In the genomic region with DNA sequence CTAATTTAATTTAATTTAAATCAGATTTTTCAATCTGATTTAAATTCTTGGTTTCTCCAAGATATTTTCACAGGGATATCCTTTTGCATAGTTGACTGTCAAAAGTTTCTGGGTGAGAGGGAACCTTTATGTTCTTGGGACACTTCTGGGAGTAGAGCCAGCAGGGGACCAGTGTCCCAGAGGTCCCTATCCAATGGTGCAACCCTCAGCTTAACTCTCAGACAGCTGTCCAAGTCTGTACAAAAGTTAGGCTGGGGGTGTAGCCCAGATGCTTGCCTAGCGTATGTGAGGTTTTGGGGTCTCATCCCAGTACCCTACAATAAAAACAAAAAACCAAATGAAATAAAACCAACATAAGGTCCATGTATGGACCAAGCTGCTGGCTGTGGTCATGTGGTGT, we compare ENCODE assay signal across 35 mouse cellular contexts. TPM values are rescaled to one million over a fixed set of nuclear protein-coding genes. Genes with fewer than 3 reads are reported as not detected.
A peak's percentile ranks its signal among the peaks of the same experiment; 100 is the strongest.
DNase-seq lines count a peak whose midpoint lies in the region; ATAC-seq and TF ChIP-seq lines count a peak whose summit lies in the region.
"Had no signal": no experiment of that assay in that cellular context is flagged by ENCODE, and none has a peak within 500 bp of the region (broad histone marks: within the 10 kb centered on the region; RNA-seq: fewer than 3 reads in every experiment).

No protein-coding gene starts in this region.

- WGBS in liver, postnatal 0 days (ENCODE audit: insufficient replicate concordance), result 64% methylated on average over 1 of the region's 1 CpGs

- no peaks in the 10 kb centered on the region for H3K9me3 ChIP-seq in liver, postnatal 0 days (ENCODE audit: low read length)
- H3K9me3 ChIP-seq: embryonic facial prominence, embryonic 12.5 days; forebrain, embryonic 12.5 days; G1E; intestine, embryonic 15.5 days; neural tube, embryonic 15.5 days had no signal

- no peaks in the 10 kb centered on the region for H3K27me3 ChIP-seq in liver, postnatal 0 days (ENCODE audit: insufficient read depth, low read length)
- H3K27me3 ChIP-seq: embryonic facial prominence, embryonic 12.5 days; forebrain, embryonic 12.5 days; intestine, embryonic 15.5 days; limb, embryonic 12.5 days; midbrain, embryonic 12.5 days; neural tube, embryonic 15.5 days had no signal

- no peak for TF ChIP-seq CTCF in liver, postnatal 0 days (IDR thresholded peaks at IDR 0.05; ENCODE audit: low read depth)

- peak; percentile 64 for ATAC-seq in liver, postnatal 0 days
- no peak for ATAC-seq in megakaryocyte, adult 5-6 weeks (ENCODE audit: poor library complexity, severe bottlenecking)
- ATAC-seq: hindbrain, embryonic 16.5 days; intestine, embryonic 15.5 days; Patski had no signal

- H3K4me3 ChIP-seq in liver, postnatal 0 days (ENCODE audit: low read depth, low read length), result no peak overlapping the region
- no peak overlapping the region for H3K4me3 ChIP-seq in brown adipose tissue, adult 24 weeks (ENCODE audit: insufficient read depth, low read depth, low read length)
- H3K4me3 ChIP-seq: embryonic facial prominence, embryonic 12.5 days; forebrain, embryonic 12.5 days; gastrocnemius, adult 2 months; hindbrain, embryonic 10.5 days; intestine, embryonic 15.5 days; layer of hippocampus, adult 2 months; limb, embryonic 12.5 days; midbrain, embryonic 12.5 days; neural tube, embryonic 15.5 days had no signal

- no peak overlapping the region for H3K9ac ChIP-seq in liver, postnatal 0 days (replicated peaks)
- H3K9ac ChIP-seq: embryonic facial prominence, embryonic 12.5 days; forebrain, embryonic 12.5 days; intestine, embryonic 15.5 days; limb, embryonic 12.5 days; liver, embryonic 14.5 days; midbrain, embryonic 12.5 days; neural tube, embryonic 15.5 days had no signal

- TF ChIP-seq EP300 in liver, postnatal 0 days (IDR thresholded peaks at IDR 0.05; ENCODE audit: low read depth), result peak; percentile 54; the same call in 1 of the 2 replicates

- H3K36me3 ChIP-seq in liver, postnatal 0 days (replicated peaks; ENCODE audit: insufficient read depth, low read length), result no peaks in the 10 kb centered on the region
- H3K36me3 ChIP-seq: embryonic facial prominence, embryonic 12.5 days; forebrain, embryonic 12.5 days; G1E; hindbrain, embryonic 10.5 days; intestine, embryonic 15.5 days; limb, embryonic 12.5 days; midbrain, embryonic 12.5 days; neural tube, embryonic 15.5 days had no signal

- peaks cover 7% of the 10 kb centered on the region for H3K4me1 ChIP-seq in liver, postnatal 0 days (ENCODE audit: insufficient read depth)
- peaks cover 23% of the 10 kb centered on the region; the same call in 1 of the 2 replicates for H3K4me1 ChIP-seq in brown adipose tissue, adult 24 weeks (ENCODE audit: control insufficient read depth, insufficient read depth, insufficient read length, low read length)
- H3K4me1 ChIP-seq: neural tube, embryonic 15.5 days had no signal

- peak; percentile 94 for DNase-seq in heart, adult 11 months
- DNase-seq in heart, postnatal 4 days, result no peak
- DNase-seq in liver, postnatal 0 days, result peak; percentile 43
- DNase-seq in liver, result no peak
- peak; percentile 23 for DNase-seq in lung, postnatal 36 days
- no peak for DNase-seq in cerebellum, adult 11-12 months
- DNase-seq: B cell, adult 2 months; cerebellum, adult 18-20 months; cerebellum, postnatal 14 days; gastrocnemius, adult 2 months; kidney, adult 9 months; right cerebral cortex, adult 18-20 months; thymus, adult 18-20 months; thymus, postnatal 4 days had no signal

- peak overlapping the region; percentile 52 for H3K27ac ChIP-seq in liver, postnatal 0 days (ENCODE audit: low read depth)
- H3K27ac ChIP-seq in brown adipose tissue, adult 24 weeks (replicated peaks; ENCODE audit: low read depth, low read length), result peak overlapping the region; percentile 100
- H3K27ac ChIP-seq: embryonic facial prominence, embryonic 12.5 days; forebrain, embryonic 12.5 days; gastrocnemius, adult 2 months; hindbrain, embryonic 10.5 days; intestine, embryonic 15.5 days; layer of hippocampus, adult 2 months; limb, embryonic 12.5 days; liver, embryonic 14.5 days; midbrain, embryonic 12.5 days; neural tube, embryonic 15.5 days had no signal

- no peak overlapping the region for H3K4me2 ChIP-seq in liver, postnatal 0 days (ENCODE audit: low read depth, low read length)
- H3K4me2 ChIP-seq: embryonic facial prominence, embryonic 12.5 days; forebrain, embryonic 12.5 days; intestine, embryonic 15.5 days; limb, embryonic 12.5 days; midbrain, embryonic 12.5 days; neural tube, embryonic 15.5 days had no signal

RNA-seq across cellular contexts. Expression of a gene that starts 28.5 kb away (rescaled TPM):
- 1 to 10 TPM; 1.5 to 1.7 TPM for total RNA-seq in heart, postnatal 4 days (2021)
- polyA plus RNA-seq in liver, postnatal 0 days (2015; fragmentation: Nextera tagmentation; extraction: Ambion mirVana), result 0.08 TPM in 2 replicates
- 368 and 373 TPM in 2 replicates for polyA plus RNA-seq in brown adipose tissue, adult 24 weeks (2012; ENCODE audit: insufficient read depth, insufficient read length, missing spikeins)
- not detected in 2 replicates for total RNA-seq in megakaryocyte, adult 5-6 weeks (2015)
- total RNA-seq in megakaryocyte, adult 5-6 weeks (2017), result not detected in 2 replicates
- total RNA-seq: CH12.LX; megakaryocyte progenitor cell, adult 5-6 weeks had no signal
- polyA plus RNA-seq: forebrain, embryonic 12.5 days; G1E; liver, embryonic 14.5 days; midbrain, embryonic 12.5 days had no signal

RNA-seq across cellular contexts. Expression of a gene that starts 35.8 kb away (rescaled TPM):
- not detected for total RNA-seq in heart, postnatal 4 days (2021)
- 0.08 TPM in 1 of 2 replicates, not detected in the other for polyA plus RNA-seq in liver, postnatal 0 days (2015; fragmentation: Nextera tagmentation; extraction: Ambion mirVana)
- polyA plus RNA-seq in brown adipose tissue, adult 24 weeks (2012; ENCODE audit: insufficient read depth, insufficient read length, missing spikeins), result not detected in 2 replicates
- 0.18 TPM in 1 of 2 replicates, not detected in the other for total RNA-seq in megakaryocyte, adult 5-6 weeks (2015)
- not detected in 2 replicates for total RNA-seq in megakaryocyte, adult 5-6 weeks (2017)
- total RNA-seq: adrenal gland, postnatal 4 days; CH12.LX; G1E; gastrocnemius, adult 2 months; gastrocnemius, postnatal 4 days; megakaryocyte progenitor cell, adult 5-6 weeks had no signal
- polyA plus RNA-seq: forebrain, embryonic 12.5 days; G1E; heart, embryonic 14.5 days; liver, embryonic 14.5 days; midbrain, embryonic 12.5 days; small intestine, adult 2 months; stomach, embryonic 16.5 days had no signal

RNA-seq across cellular contexts. Expression of a gene that starts 55.3 kb away (rescaled TPM):
- 10 to 100 TPM; 34.9 to 37.0 TPM for total RNA-seq in heart, postnatal 4 days (2021)
- 10.1 and 12.9 TPM in 2 replicates for polyA plus RNA-seq in liver, postnatal 0 days (2015; fragmentation: Nextera tagmentation; extraction: Ambion mirVana)
- polyA plus RNA-seq in brown adipose tissue, adult 24 weeks (2012; ENCODE audit: insufficient read depth, insufficient read length, missing spikeins), result 40.1 and 44.5 TPM in 2 replicates
- total RNA-seq in megakaryocyte, adult 5-6 weeks (2015), result 19.1 and 19.2 TPM in 2 replicates
- total RNA-seq in megakaryocyte, adult 5-6 weeks (2017), result 78.0 and 81.5 TPM in 2 replicates

Comparison
In these comparisons a context has a peak if more than half of its experiments do, and no peak if none do; other contexts are left out.
1. DNase-seq: peak in heart, adult 11 months (single experiment), liver, postnatal 0 days (single experiment) and lung, postnatal 36 days (single experiment); none in heart, postnatal 4 days (single experiment), liver (single experiment) and cerebellum, adult 11-12 months (single experiment).